Mouse (Mus musculus) left cerebral cortex, adult 2 months (tissue): Measurements from ENCODE around the gene Ak2. TPM values are rescaled to one million over a fixed set of nuclear protein-coding genes. Genes with fewer than 3 reads are reported as not detected.

Experiments
- DNase-seq, 2 experiments: peaks; one replicate each; pipeline ENCODE4 v3.0.0; 2021 to 2022; ENCODE audit warnings: low spot score in 2 of 2, mixed read lengths in 1 of 2; ENCODE audit errors: extremely low spot score in 1 of 2
- H3K27ac ChIP-seq: fragments of 200-600 bp; 2 replicates; pipeline ENCODE4 v1.8.1; 2022
- H3K4me3 ChIP-seq: fragments of 200-600 bp; 2 replicates; pipeline ENCODE4 v1.8.1; 2022
- CTCF ChIP-seq: fragments of 200-600 bp; IDR thresholded peaks from 2 replicates; pipeline ENCODE4 v1.8.1; 2022; ENCODE audit warnings: antibody characterized with exemption, mild to moderate bottlenecking, moderate library complexity
- intact Hi-C: fragments of 180-260 bp; cut with DNase I; formaldehyde crosslinking; loops from one replicate; pipeline ENCODE4 v1.15.1; 2025
- long read RNA-seq, 2 experiments: library from polyadenylated mRNA; stranded (forward); transcript quantifications; one replicate each; pipeline ENCODE4 v2.0.0; 2021; ENCODE audit warnings: borderline mapping rate in 2 of 2
- total RNA-seq, 2 experiments: library from RNA; stranded (reverse); gene quantifications; 2 replicates each; pipeline ENCODE4 v1.2.3; 2021

Ak2 gene
- total RNA-seq, result 10 to 100 TPM; 25.7 to 30.4 TPM
- long read RNA-seq, experiment 1, transcript Ak2-201 (6 exons, 986 nt), result minor isoform, 6 of 15 reads
- long read RNA-seq, experiment 1, transcript Ak2-202 (7 exons, 1,781 nt), result major isoform, 8 of 15 reads
- long read RNA-seq, experiment 1, partial matches to known transcripts, result 1 of 15 reads
- long read RNA-seq, experiment 1, other reads (novel, unspliced or antisense), result 0 of 15 reads
- long read RNA-seq, experiment 2, transcript Ak2-201 (6 exons, 986 nt), result minor isoform, 6 of 15 reads
- long read RNA-seq, experiment 2, transcript Ak2-202 (7 exons, 1,781 nt), result major isoform, 7 of 15 reads
- long read RNA-seq, experiment 2, partial matches to known transcripts, result 0 of 15 reads
- long read RNA-seq, experiment 2, other reads (novel, unspliced or antisense), result 2 of 15 reads

GRCm38 (mm10) chr4:128991500-128992008, at the start of gene Ak2:
Ak2 (plus strand) TSS chr4:128991958.
- Histone ChIP-seq H3K27ac (no peak within 1 kb of the TSS), H3K4me3 (peak within 1 kb of the TSS; percentile 67)
- DNase-seq, result no peak
- intact Hi-C loops, result loop anchor here (2.0 kb wide), 1 partner anchor 67 kb away; the partner anchor contains the start of gene Rnf19b
- no peak for TF ChIP-seq CTCF

GRCm38 (mm10) chr4:128942346-128942745, 49.4 kb upstream of the Ak2 start:
- DNase-seq, result no peak
- H3K4me3 ChIP-seq, result no peak overlapping the region
- peak; percentile 20 for TF ChIP-seq CTCF
- intact Hi-C loops, result no loop called here
- no peak overlapping the region for H3K27ac ChIP-seq

DNA sequence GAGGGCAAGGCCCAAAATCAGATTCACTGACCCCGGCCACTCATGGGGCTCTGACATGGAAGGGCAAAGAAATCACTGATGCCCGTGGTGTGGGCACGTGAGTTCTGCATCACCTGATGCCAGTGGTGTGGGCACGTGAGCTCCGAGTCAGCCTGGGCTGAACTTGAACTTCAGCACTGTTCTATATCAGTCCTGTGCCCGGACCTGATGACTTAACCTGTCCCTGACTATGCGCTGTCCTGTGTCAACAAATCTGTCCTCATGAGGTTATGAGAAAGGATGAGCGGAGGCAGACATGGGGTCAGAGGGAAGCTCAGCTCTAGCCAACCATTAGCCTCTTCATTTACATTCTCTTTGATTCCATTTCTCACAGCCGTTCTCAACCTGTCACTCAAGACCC, 45.0 kb upstream of the Ak2 start:
- TF ChIP-seq CTCF, result no peak
- no peak overlapping the region for H3K4me3 ChIP-seq
- intact Hi-C loops, result no loop called here
- DNase-seq, result no peak
- no peak overlapping the region for H3K27ac ChIP-seq

DNA sequence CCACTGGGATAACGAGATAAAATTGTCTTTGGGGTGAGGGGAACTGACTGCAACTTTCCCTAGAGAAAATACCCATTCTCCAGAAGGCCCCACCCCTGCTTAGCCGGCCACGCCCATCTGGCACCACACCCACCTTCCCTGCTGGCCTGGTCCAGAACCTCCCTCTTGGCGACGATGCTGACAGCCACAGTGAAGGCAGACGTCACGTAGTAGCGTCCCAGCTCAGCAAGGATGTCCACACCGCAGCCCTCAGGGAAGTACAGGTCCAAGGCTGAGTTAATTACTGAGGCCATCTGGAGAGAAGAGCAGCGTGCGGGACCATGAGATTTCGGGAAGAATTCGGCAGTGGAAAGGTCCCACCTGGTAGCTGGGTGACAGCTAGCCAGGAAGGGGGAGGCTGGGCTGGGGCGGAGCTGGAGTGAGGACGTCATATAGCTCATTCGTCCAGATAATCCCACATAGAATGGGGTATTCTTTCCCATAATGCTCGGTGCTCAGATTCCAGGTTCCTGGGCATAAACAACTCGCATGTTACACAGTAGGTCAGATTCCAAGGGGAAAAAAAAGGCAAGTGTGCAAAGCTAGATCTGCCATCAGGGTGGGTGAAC, 44.3 kb upstream of the Ak2 start:
- TF ChIP-seq CTCF, result no peak
- no peak for DNase-seq
- Histone ChIP-seq H3K4me3 (no peak overlapping the region), H3K27ac (no peak overlapping the region)
- intact Hi-C loops, result no loop called here

GRCm38 (mm10) chr4:128948137-128948674, 43.6 kb upstream of the Ak2 start:
- Histone ChIP-seq H3K4me3 (no peak overlapping the region), H3K27ac (no peak overlapping the region)
- DNase-seq, result no peak
- intact Hi-C loops, result no loop called here
- peak; percentile 67 for TF ChIP-seq CTCF

- peak in 1 of 2 experiments; percentile 39 for DNase-seq
- TF ChIP-seq CTCF, result no peak
- intact Hi-C loops, result no loop called here
These were observed 42.2 kb upstream of the Ak2 start for GRCm38 (mm10) chr4:128949470-128950005.

GRCm38 (mm10) chr4:128950461-128950860, 41.3 kb upstream of the Ak2 start:
- H3K4me3 ChIP-seq, result no peak overlapping the region
- intact Hi-C loops, result no loop called here
- no peak overlapping the region for H3K27ac ChIP-seq
- no peak for DNase-seq
- no peak for TF ChIP-seq CTCF

More at GRCm38 (mm10) chr4:128949470-128950005, 42.2 kb upstream of the Ak2 start:
- Histone ChIP-seq H3K27ac (no peak overlapping the region), H3K4me3 (no peak overlapping the region)

DNA sequence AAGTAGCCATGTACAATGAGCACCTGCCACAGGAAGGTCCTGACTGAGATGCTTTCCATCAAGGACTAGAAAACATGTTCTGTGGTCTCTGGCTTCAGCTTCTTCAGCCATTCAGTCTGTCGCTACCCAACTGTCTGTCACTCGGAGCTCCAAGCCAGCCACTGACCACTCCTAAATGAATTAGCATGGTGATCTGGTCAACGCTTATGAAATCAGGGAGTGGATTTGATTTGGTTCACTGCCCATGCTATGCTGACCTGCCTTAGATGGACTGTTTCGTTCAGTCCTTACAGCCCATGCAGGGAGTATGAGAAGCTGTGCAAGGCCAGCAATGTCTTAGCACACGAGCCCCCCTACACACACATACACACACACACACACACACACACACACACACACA, 37.9 kb upstream of the Ak2 start:
- no peak for TF ChIP-seq CTCF
- Histone ChIP-seq H3K4me3 (no peak overlapping the region), H3K27ac (no peak overlapping the region)
- DNase-seq, result no peak
- intact Hi-C loops, result no loop called here

- H3K27ac ChIP-seq, result no peak overlapping the region
- intact Hi-C loops, result no loop called here
These were observed 34.4 kb upstream of the Ak2 start for GRCm38 (mm10) chr4:128957155-128957911.

GRCm38 (mm10) chr4:128958156-128958555, 33.6 kb upstream of the Ak2 start:
- intact Hi-C loops, result no loop called here
- no peak for TF ChIP-seq CTCF

More at GRCm38 (mm10) chr4:128957155-128957911, 34.4 kb upstream of the Ak2 start:
- H3K4me3 ChIP-seq, result no peak overlapping the region
- no peak for DNase-seq
- peak; percentile 59 for TF ChIP-seq CTCF

DNA sequence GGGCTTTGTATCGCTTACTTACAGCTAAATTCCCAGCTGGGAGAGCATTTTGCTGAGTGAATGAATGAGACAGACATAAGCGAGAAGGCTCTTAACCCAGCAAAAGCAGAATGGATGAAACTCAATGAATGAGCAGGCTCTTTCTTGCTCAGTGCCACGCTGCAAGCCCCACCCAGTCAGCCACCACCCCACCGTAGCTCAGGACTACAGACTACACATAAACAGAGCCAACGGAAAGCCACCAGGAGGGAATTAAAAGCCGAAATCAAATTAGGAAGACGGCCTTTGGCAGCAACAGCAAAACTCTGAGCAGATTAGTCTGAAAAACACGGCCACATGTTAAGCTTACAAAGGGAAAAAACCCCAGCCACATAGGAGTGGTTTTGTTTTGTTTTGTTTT, 32.9 kb upstream of the Ak2 start:
- DNase-seq, result no peak
- no peak for TF ChIP-seq CTCF
- H3K4me3 ChIP-seq, result no peak overlapping the region
- intact Hi-C loops, result no loop called here
- H3K27ac ChIP-seq, result no peak overlapping the region

More at GRCm38 (mm10) chr4:128958156-128958555, 33.6 kb upstream of the Ak2 start:
- no peak overlapping the region for H3K27ac ChIP-seq
- no peak for DNase-seq
- H3K4me3 ChIP-seq, result no peak overlapping the region
